Mouse (Mus musculus) brain, embryonic 14.5 days (tissue): ENCODE results near the gene Adcy5. TPM values are rescaled to one million over a fixed set of nuclear protein-coding genes. Genes with fewer than 3 reads are reported as not detected.
A peak's percentile ranks its signal among the peaks of the same experiment; 100 is the strongest.

ENCODE experiments used
- DNase-seq: peaks from one replicate; pipeline ENCODE4 v3.0.0-alpha.2; 2011; ENCODE audit warnings: low read depth
- CTCF ChIP-seq: fragments of 200-500 bp; IDR thresholded peaks from 2 replicates; pipeline ENCODE4 v1.5.1; 2012; ENCODE audit warnings: inconsistent platforms, mild to moderate bottlenecking, moderate library complexity, borderline replicate concordance; ENCODE audit not compliant: insufficient read depth, insufficient read length; ENCODE audit errors: extremely low read depth
- POLR2A ChIP-seq: fragments of 200-500 bp; IDR thresholded peaks from 2 replicates; pipeline ENCODE4 v1.6.1; 2012; ENCODE audit warnings: mild to moderate bottlenecking, inconsistent platforms, borderline replicate concordance; ENCODE audit not compliant: poor library complexity, insufficient read depth, insufficient read length, severe bottlenecking; ENCODE audit errors: extremely low read depth
- polyA plus RNA-seq: library from polyadenylated mRNA; depleted of rRNA; stranded (reverse); fragments of >200 nt; gene quantifications from 2 replicates; pipeline ENCODE4 v1.2.3, GENCODE M21; 2012; rRNA removed

Adcy5 gene
- polyA plus RNA-seq, 1 experiment = 36.2 TPM

DNA sequence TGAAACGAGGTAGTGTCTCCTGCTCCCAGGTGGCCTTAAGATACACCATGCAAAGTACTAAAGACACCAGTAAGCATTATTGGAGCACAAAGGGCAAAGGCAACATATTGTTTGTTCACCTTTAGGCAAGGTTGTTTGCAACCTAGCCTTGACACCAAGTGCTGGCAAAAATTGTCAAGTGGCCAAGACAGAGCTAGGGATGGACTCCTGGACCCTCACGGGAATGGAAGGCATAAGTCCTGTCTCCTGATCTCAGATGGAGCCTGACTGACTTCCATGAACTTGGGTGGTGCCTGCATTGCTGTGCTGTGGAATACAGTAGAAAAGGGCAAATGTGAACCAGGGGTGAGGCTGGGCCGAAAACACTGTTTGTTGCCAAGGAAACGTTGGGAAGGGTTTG lies 155.0 kb downstream of the Adcy5 start:
- no peak for DNase-seq
- TF ChIP-seq CTCF (no peak), POLR2A (no peak)

DNA sequence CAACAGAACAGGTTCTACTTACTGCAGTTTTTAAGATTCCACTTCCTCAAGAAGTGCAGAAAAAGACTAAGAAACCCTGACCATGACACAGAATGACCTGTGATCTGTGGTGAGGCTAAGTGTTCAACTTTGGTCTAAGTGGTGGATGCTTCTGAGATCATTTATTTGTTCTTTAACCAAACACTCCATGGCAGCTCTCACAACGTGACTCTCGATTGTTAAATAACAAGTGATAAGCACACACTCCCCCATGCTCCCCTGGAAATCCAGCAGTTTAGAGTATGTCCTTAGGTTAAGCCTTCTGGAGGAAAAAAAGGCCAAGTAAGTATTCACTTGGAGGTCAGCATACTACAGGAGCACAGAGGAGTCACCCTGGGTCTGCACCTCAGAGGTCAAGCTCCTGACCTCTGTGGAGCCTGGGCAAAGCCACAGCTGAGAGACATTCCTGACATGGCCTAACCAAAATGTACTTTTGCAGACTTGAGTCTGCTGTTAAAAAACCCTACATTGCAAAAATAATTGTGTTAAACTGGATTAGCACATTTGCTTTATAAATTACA lies 156.0 kb downstream of the Adcy5 start:
- TF ChIP-seq POLR2A (no peak), CTCF (no peak)
- DNase-seq = no peak

DNA sequence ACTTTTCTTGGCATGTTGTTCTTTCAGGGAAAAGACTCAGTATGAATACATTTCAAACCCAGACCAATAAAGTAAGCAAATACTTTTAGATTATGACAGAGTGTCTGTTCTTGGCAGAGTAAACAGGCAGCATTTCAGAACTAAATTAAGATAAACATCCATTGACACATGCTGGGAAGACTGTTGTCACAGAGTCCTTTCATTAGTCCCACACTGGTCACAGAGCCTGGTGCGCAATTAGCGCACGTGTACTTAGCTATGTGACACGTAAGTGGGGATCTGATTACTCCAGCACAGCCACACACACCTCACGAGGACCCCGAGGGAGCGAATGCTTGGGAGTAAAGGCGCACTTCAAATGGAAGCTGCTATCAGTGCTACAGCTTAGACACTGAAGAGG lies 156.9 kb downstream of the Adcy5 start:
- TF ChIP-seq POLR2A = no peak
- peak; percentile 53 for DNase-seq

DNA sequence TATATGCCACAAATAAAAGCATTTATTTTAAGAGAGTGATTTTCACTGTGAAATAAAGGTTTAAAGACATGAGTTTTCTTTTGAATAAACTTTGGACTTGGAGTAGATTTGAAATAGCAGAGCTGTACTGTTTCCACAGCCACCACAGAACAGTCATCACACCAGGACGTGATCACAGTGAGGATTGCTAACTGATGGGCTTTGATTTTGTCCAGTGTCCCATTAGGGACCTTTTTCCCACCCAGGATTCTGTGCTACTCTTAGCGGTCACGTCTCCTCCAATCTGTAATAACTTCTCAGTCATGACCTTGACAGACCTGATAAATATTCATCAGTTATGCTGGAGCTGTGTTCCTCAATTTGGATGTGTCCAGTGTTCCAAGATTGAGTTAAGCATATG lies 160.8 kb downstream of the Adcy5 start:
- no peak for TF ChIP-seq CTCF
- TF ChIP-seq POLR2A = no peak
- DNase-seq = peak; percentile 39

DNA sequence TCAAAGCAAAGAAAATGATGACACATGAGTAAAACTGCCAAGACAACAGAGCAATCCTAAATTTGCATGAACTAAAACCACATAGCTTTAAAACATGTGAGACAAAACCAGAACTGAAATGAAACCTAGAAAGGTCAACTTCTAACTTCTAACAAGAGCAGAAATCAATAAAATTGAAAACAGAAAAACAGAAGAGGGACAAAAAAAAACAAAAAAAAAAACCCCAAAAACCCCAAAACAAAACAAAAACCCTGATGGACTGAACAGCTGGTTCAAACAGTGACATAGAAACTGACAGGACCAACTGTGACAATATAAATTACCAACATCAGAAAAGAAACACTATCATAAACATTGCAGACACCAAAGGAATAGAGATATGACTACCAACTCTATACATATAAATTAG lies 162.2 kb downstream of the Adcy5 start:
- TF ChIP-seq POLR2A (no peak), CTCF (no peak)
- DNase-seq = no peak

DNA sequence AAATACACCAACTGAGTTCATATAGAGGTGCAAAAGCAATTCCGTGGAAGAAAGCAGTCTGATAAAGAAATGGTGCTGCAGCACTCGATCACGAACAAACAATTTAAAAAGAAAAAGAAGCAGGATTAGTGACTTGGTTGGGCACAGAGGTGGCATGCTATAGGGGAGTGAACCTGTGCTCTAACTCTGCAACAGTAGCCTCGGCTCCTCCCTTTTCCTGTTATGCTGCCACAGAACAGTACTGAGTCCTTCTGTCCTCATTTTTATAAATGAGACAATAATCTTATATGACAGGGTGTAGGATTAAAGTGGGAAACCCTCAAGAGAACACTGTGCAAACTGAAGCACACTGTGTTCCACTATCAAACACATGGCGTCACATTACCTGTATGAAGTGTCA lies 162.8 kb downstream of the Adcy5 start:
- TF ChIP-seq CTCF = no peak
- TF ChIP-seq POLR2A = no peak

DNA sequence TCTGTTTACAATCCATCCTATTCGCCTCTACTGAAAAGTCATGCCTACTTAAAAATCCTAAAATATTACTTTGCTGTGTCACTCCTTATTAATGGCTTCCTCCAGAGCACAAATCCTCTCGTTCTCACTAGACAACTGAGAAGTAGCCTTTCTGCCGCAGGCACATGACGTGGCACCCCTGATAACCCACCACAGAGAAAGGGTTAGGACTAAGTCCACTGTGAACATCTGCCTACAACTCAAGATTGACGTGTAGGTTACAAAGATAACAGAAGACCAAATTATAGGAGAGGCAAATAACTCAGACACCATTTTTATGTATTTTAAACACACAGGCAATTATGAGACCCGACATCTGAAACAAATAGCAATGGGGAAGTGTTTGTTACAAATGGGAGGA lies 163.7 kb downstream of the Adcy5 start:
- DNase-seq = no peak
- no peak for TF ChIP-seq POLR2A
- no peak for TF ChIP-seq CTCF

More for the DNA sequence above, 162.8 kb downstream of the Adcy5 start:
- no peak for DNase-seq

DNA sequence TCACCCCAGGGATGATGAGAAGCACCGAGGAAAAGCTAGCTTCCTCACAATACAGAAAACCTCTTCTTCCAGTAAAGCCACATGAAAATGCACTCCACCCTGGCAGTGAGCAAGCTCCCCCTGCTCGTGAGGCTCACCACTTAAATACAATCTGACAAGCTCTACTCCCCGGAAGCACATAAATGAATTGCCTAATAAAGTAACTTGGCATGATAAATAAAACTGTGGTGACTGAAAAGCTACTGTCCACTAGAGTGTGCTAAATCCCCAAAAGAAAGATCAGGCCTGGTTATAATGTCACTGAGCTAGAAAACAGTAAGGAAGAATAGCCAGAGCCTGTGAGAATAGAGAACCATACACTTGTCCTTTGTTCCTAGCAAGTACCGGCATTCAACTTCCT lies 164.7 kb downstream of the Adcy5 start:
- DNase-seq = peak; percentile 85
- TF ChIP-seq POLR2A (no peak), CTCF (peak; percentile 29; the same call in 1 of the 2 replicates)

DNA sequence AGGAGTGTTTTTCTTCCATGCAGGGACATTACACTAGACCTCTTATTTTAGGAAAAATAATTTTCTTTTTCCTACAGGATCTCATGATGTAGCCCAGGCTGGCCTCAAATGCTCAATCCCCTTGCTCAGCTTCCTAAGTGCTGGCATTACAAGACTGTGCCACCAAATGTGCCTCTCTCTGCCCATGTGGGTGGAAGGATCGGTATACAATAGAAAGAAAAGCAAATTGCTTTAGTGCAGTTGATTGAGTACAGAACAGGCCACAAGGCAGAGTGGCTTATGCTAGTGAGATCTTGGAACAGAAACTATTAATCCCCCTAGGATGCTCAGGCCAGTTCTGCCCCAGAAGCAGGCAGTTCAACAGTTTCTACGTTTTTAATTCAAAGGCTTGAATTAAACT lies 165.1 kb downstream of the Adcy5 start:
- TF ChIP-seq CTCF = no peak
- TF ChIP-seq POLR2A = no peak
- peak; percentile 18 for DNase-seq

DNA sequence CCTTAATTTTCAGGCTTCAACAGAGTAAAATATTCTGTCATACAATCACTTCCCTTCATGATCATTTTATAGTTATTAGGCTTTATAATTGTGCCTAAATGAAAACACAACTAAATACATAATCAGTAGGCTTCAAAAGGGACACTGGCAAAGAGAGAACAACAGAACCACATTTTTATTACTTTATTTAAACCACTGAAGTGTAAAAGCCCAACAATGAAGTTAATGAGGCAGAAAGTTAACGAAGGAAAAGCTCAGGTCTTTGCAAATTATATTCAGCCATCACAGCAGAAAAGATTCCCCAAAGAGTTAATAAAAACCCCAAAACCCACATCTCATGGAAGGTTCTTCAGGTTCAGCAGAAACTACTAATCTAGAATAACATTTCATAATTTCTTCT lies 175.8 kb downstream of the Adcy5 start:
- DNase-seq = peak; percentile 23
- TF ChIP-seq POLR2A (no peak), CTCF (no peak)

Other genes starting within 250 kb of the Adcy5 start
- 18.0 and 18.4 TPM in 2 replicates for gene Hacd2, start 132.4 kb upstream of the Adcy5 start, polyA plus RNA-seq
- gene Sec22a, start 209.0 kb downstream of the Adcy5 start, polyA plus RNA-seq = 17.0 and 22.6 TPM in 2 replicates